ENCODE assay signal across 7 mouse cellular contexts in genomic region chr15:25713587-25714361, GRCm38 (mm10).
DNase-seq lines count a peak whose midpoint lies in the region; ATAC-seq and TF ChIP-seq lines count a peak whose summit lies in the region.

No protein-coding gene starts in this region.

- H3K9me3 ChIP-seq in ES-E14 (ENCODE audit: control insufficient read depth, insufficient read depth, low read depth, low read length), result no peaks in the 10 kb centered on the region
- H3K9me3 ChIP-seq in hindbrain, embryonic 14.5 days (ENCODE audit: control insufficient read depth, low read length), result no peaks in the 10 kb centered on the region

- in situ Hi-C loops in ES-E14 (cut with MboI; ENCODE audit: low sequenced_read_pairs in 2 of 2, unreplicated experiment in 2 of 2), result loop anchor here (25.0 kb wide), 2 partner anchors 276 to 1126 kb away; no protein-coding TSS in a partner anchor

- H3K4me1 ChIP-seq in ES-E14 (ENCODE audit: control insufficient read depth in 2 of 2, insufficient read depth in 2 of 2, low read length in 2 of 2, poor library complexity in 1 of 2), result peaks cover 7 to 14% of the 10 kb centered on the region in 2 experiments; a peak in 3 of 4 replicates
- H3K4me1 ChIP-seq in hindbrain, embryonic 14.5 days (replicated peaks; ENCODE audit: control insufficient read depth, insufficient read depth, low read length), result peaks cover 23% of the 10 kb centered on the region

- peak overlapping the region; percentile 52 for H3K4me2 ChIP-seq in hindbrain, embryonic 14.5 days (replicated peaks)

- H3K27me3 ChIP-seq in hindbrain, embryonic 14.5 days (ENCODE audit: control insufficient read depth, insufficient read depth, low read length), result no peaks in the 10 kb centered on the region; the same call in 1 of the 2 replicates

- peak overlapping the region; percentile 4; the same call in 1 of the 2 replicates for H3K9ac ChIP-seq in ES-E14 (ENCODE audit: insufficient read depth, low read depth, low read length, poor library complexity, severe bottlenecking)
- H3K9ac ChIP-seq in hindbrain, embryonic 14.5 days, result peak overlapping the region; percentile 49

- peak; percentile 68 for ATAC-seq in hindbrain, embryonic 14.5 days (ENCODE audit: low FRiP score)

- peak overlapping the region; percentile 44 to 64 for H3K4me3 ChIP-seq in ES-E14 (ENCODE audit: insufficient read depth in 1 of 2, low read depth in 1 of 2, low read length in 2 of 2, poor library complexity in 1 of 2, severe bottlenecking in 1 of 2)
- peak overlapping the region; percentile 30 for H3K4me3 ChIP-seq in hindbrain, embryonic 14.5 days (replicated peaks; ENCODE audit: low read length)

- 46% methylated on average over 38 of the region's 38 CpGs for WGBS in hindbrain, embryonic 14.5 days

- no peak overlapping the region for H3K27ac ChIP-seq in ES-E14 (ENCODE audit: insufficient read depth, low read depth, low read length, poor library complexity, severe bottlenecking)
- peak overlapping the region; percentile 41; the same call in 1 of the 2 replicates for H3K27ac ChIP-seq in hindbrain, embryonic 14.5 days

- H3K36me3 ChIP-seq in ES-E14 (ENCODE audit: control insufficient read depth, insufficient read depth, low read length, poor library complexity, severe bottlenecking), result no peaks in the 10 kb centered on the region
- no peaks in the 10 kb centered on the region for H3K36me3 ChIP-seq in hindbrain, embryonic 14.5 days (replicated peaks; ENCODE audit: control insufficient read depth, insufficient read depth)

- DNase-seq in ES-E14 (ENCODE audit: low read depth, low spot score) (no peak), adipocyte (ENCODE audit: low spot score) (no peak)
- DNase-seq in cerebellum, adult 11 months, result peak; percentile 85
- peak; percentile 60 for DNase-seq in hindbrain, embryonic 14.5 days (ENCODE audit: low spot score)
- peak; percentile 27 to 66 for DNase-seq in left cerebral cortex, adult 9 months (ENCODE audit: low spot score in 2 of 2)
- peak; percentile 84 for DNase-seq in retina, postnatal 7 days (ENCODE audit: low read depth, low spot score)
- DNase-seq in lung, postnatal 10 days, result no peak

TF ChIP-seq in ES-E14, 5 proteins besides CTCF, POLR2A, EP300 and RAD21:
- TF ChIP-seq ZNF384 (IDR thresholded peaks at IDR 0.05; ENCODE audit: low read depth, low read length) (no peak), ZC3H11A (IDR thresholded peaks at IDR 0.05; ENCODE audit: borderline replicate concordance, low read depth, low read length) (no peak), CHD2 (IDR thresholded peaks at IDR 0.05; ENCODE audit: low read depth, low read length) (no peak), HCFC1 (IDR thresholded peaks at IDR 0.05; ENCODE audit: borderline replicate concordance, insufficient read depth, low read length) (no peak), MAFK (IDR thresholded peaks at IDR 0.05; ENCODE audit: insufficient read depth, low read depth, low read length) (no peak)

Comparison
In these comparisons a context has a peak if more than half of its experiments do, and no peak if none do; other contexts are left out.
1. DNase-seq: peak in cerebellum, adult 11 months (single experiment), hindbrain, embryonic 14.5 days (single experiment), left cerebral cortex, adult 9 months (2 of 2) and retina, postnatal 7 days (single experiment); none in ES-E14 (single experiment), adipocyte (single experiment) and lung, postnatal 10 days (single experiment).